Mouse (Mus musculus) megakaryocyte-erythroid progenitor cell, adult 5-6 weeks (primary cell): Measurements from ENCODE around the gene Stk39. TPM values are rescaled to one million over a fixed set of nuclear protein-coding genes. Genes with fewer than 3 reads are reported as not detected.

Source experiments
- ATAC-seq: replicated peaks from 2 replicates; pipeline ENCODE4 v1.8.0; 2016; ENCODE audit warnings: mild to moderate bottlenecking, inconsistent platforms; ENCODE audit not compliant: severe bottlenecking, poor library complexity, low FRiP score, low TSS enrichment
- total RNA-seq, 2 experiments: library from RNA; stranded (forward) in 1 of 2; stranded (reverse) in 1 of 2; fragments of 200-1000, 215-1000 nt in 1 of 2; fragments of >200 nt in 1 of 2; fragmentation: Nextera tagmentation in 1 of 2; gene quantifications; 2 replicates each; pipeline ENCODE4 v1.2.3; 2014 to 2017

The Stk39 gene
- total RNA-seq (2014; fragmentation: Nextera tagmentation) (2.1 and 4.3 TPM in 2 replicates), total RNA-seq (2017) (1.3 and 1.6 TPM in 2 replicates)

- peak; percentile 70 for ATAC-seq
Observed at GRCm38 (mm10) chr2:68471759-68472550, at the start of gene Stk39. Gene Stk39 (minus strand): TSS chr2:68472268.

- no peak for ATAC-seq
Observed at GRCm38 (mm10) chr2:68515409-68515808, 43.3 kb upstream of the Stk39 start.

GRCm38 (mm10) chr2:68503202-68503601 lies 31.1 kb upstream of the Stk39 start:
- no peak for ATAC-seq

- no peak for ATAC-seq
Observed at GRCm38 (mm10) chr2:68502734-68503133, 30.7 kb upstream of the Stk39 start.

- ATAC-seq: no peak
Observed at GRCm38 (mm10) chr2:68502236-68502635, 30.2 kb upstream of the Stk39 start.

- ATAC-seq: no peak
Observed at GRCm38 (mm10) chr2:68486275-68486674, 14.2 kb upstream of the Stk39 start.

GRCm38 (mm10) chr2:68485141-68485540 lies 13.1 kb upstream of the Stk39 start:
- ATAC-seq: no peak

- ATAC-seq: no peak
Observed at GRCm38 (mm10) chr2:68482896-68483295, 10.8 kb upstream of the Stk39 start.

GRCm38 (mm10) chr2:68479823-68480222 lies 7.8 kb upstream of the Stk39 start:
- no peak for ATAC-seq

GRCm38 (mm10) chr2:68472921-68473320 lies 853 bp upstream of the Stk39 start:
- no peak for ATAC-seq

GRCm38 (mm10) chr2:68472551-68472910 lies 463 bp upstream of the Stk39 start:
- ATAC-seq: no peak

- peak; percentile 32; the same call in 1 of the 2 replicates for ATAC-seq
Observed at GRCm38 (mm10) chr2:68470891-68471758, 943 bp downstream of the Stk39 start.

- ATAC-seq: no peak
Observed at GRCm38 (mm10) chr2:68469491-68469890, 2.6 kb downstream of the Stk39 start.

- ATAC-seq: peak; percentile 58; the same call in 1 of the 2 replicates
Observed at GRCm38 (mm10) chr2:68468698-68469097, 3.4 kb downstream of the Stk39 start.

- ATAC-seq: no peak
Observed at GRCm38 (mm10) chr2:68468259-68468658, 3.8 kb downstream of the Stk39 start.

- no peak for ATAC-seq
Observed at GRCm38 (mm10) chr2:68467085-68467978, 4.7 kb downstream of the Stk39 start.

GRCm38 (mm10) chr2:68466124-68467070 lies 5.7 kb downstream of the Stk39 start:
- no peak for ATAC-seq
